Mouse (Mus musculus) brain, embryonic 14.5 days (tissue): ENCODE results near the gene Cbx4.

Source experiments
- CTCF ChIP-seq: fragments of 200-500 bp; IDR thresholded peaks from 2 replicates; pipeline ENCODE4 v1.5.1; 2012; ENCODE audit warnings: inconsistent platforms, mild to moderate bottlenecking, moderate library complexity, borderline replicate concordance; ENCODE audit not compliant: insufficient read depth, insufficient read length; ENCODE audit errors: extremely low read depth
- POLR2A ChIP-seq: fragments of 200-500 bp; IDR thresholded peaks from 2 replicates; pipeline ENCODE4 v1.6.1; 2012; ENCODE audit warnings: mild to moderate bottlenecking, inconsistent platforms, borderline replicate concordance; ENCODE audit not compliant: poor library complexity, insufficient read depth, insufficient read length, severe bottlenecking; ENCODE audit errors: extremely low read depth

DNA sequence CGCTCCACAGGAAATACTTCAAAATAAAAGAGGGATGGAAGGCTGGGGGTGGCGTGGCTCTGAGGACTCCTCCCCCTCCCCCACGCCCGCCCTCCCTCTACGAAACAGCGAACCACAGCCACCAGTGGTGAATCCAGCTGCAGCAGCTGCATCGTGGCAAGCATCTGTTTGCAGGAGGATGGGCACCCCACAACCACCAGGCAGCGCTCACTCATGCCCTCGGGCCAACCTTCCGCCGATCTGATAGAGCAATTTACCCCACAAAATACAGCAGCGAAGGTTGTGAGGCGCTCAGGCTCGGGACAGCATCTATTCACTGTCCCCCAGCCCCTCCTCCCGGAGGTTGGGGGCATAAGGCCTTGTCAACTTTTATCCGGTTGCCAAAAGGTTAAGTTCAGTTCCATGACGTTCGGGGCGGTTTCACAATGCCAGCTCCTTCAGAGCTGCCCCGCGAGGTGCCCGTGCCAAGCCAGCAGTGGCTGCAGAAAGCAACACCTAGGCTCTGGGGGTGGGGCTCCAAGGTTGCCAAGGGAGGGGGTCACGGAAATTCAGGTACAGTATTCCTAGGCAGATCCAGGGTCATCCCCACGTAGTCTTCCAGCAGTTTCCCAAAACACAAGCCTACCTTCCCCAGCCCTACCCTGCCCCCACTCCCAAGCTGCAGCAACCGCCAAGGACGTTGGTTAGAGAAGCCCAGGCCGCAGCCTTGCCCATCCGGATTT lies 2.1 kb downstream of the Cbx4 start:
- TF ChIP-seq POLR2A (no peak), CTCF (0 out of 2 replicates have a peak, but pooled peaks have one; percentile 6)
